Mouse (Mus musculus) kidney, adult 2 months (tissue): ENCODE measurements at regions not wholly inside any gene's neighbourhood (a gene's known extent, or its start where the extent isn't known, plus 50 kb on each side); places are given as distances from the start of the nearest gene placed in this dataset.

Source experiments
- CTCF ChIP-seq: fragments of 200-500 bp; conservative IDR thresholded peaks from 2 replicates; pipeline ENCODE4 v1.5.1; 2011; ENCODE audit warnings: low read depth, mild to moderate bottlenecking, control low read depth, low read length, moderate library complexity, mixed read lengths; ENCODE audit not compliant: insufficient read depth, insufficient read length
- POLR2A ChIP-seq: fragments of 200-500 bp; IDR thresholded peaks from one replicate; pipeline ENCODE4 v1.6.1; 2011; ENCODE audit warnings: low read depth, low read length, control low read depth

DNA sequence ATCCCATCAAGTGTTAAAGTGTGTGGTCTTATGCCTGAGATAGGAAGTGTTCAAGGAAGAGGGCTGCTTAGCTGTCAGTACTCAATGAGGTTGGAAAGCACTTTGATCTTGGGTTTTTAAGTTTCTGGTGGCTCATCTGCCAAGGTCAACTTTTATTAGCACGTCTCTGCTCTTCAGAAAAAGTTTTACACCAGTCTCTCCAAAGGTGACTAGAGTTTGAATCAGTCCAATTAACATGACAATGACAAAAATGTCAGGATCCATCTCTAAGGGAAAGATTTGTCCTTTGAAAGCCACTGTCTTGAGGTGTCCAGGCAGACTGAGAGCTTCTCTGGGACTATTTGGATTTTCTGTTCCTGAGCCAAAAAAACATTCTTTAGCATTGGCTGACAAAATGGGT, 73.4 kb upstream of the Egr2 start:
- TF ChIP-seq CTCF (no peak), POLR2A (no peak)
